Mouse (Mus musculus): ENCODE measurements around the gene Sgms1.

DNA sequence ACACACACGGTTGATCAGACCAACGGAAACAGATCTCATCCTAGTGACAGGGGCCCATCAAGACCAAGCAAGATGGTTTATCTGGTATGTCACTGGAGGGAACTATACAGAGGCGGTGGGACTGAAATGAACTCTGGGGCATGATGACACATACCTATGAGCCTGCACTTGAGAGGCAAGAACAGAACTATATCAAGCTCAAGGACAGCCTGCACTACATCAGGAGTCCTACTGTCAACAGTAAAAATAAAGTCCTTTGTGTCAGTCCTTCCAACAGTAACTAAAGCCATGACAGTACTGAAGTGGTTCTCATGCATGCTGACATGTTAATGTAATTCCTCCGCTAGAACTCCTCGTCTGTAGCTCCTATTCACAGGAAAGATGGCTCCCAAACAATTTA, 49.3 kb downstream of the Sgms1 start:
- TF ChIP-seq CTCF (IDR thresholded peaks at IDR 0.05; ENCODE audit: control insufficient read depth, insufficient read depth, insufficient replicate concordance, low read depth, low read length) (no peak), POLR2A (IDR thresholded peaks at IDR 0.05; ENCODE audit: control insufficient read depth, low read depth, low read length) (no peak)

All from testis, adult 2 months (tissue).